Mouse (Mus musculus) neural tube, embryonic 14.5 days (tissue): Measurements from ENCODE around the gene Tmem218. TPM values are rescaled to one million over a fixed set of nuclear protein-coding genes. Genes with fewer than 3 reads are reported as not detected.

Source experiments
- ATAC-seq: fragments of 200-750 bp; cut with Nextera tagmentation; 2 replicates; pipeline ENCODE4 v1.8.0; 2017; ENCODE audit warnings: low read depth, mild to moderate bottlenecking, moderate TSS enrichment, moderate library complexity
- H3K27ac ChIP-seq: fragments of 300-500 bp; sonication (generic); 2 replicates; pipeline ENCODE4 v1.5.1; 2014; ENCODE audit warnings: low read depth, mild to moderate bottlenecking, control low read depth, low read length, moderate library complexity, mixed read lengths
- H3K27me3 ChIP-seq: fragments of 300-500 bp; sonication (generic); 2 replicates; pipeline ENCODE4 v1.6.1; 2014; ENCODE audit warnings: low read length; ENCODE audit not compliant: control insufficient read depth, insufficient read depth
- H3K36me3 ChIP-seq: fragments of 300-500 bp; sonication (generic); 2 replicates; pipeline ENCODE4 v1.6.1; 2014; ENCODE audit warnings: low read length, mixed read lengths; ENCODE audit not compliant: control insufficient read depth, insufficient read depth
- H3K4me1 ChIP-seq: fragments of 300-500 bp; sonication (generic); 2 replicates; pipeline ENCODE4 v1.6.1; 2014; ENCODE audit warnings: low read length; ENCODE audit not compliant: control insufficient read depth, insufficient read depth
- H3K4me2 ChIP-seq: fragments of 300-500 bp; sonication (generic); 2 replicates; pipeline ENCODE4 v1.6.1; 2014; ENCODE audit warnings: mild to moderate bottlenecking, low read depth, low read length, control low read depth
- H3K4me3 ChIP-seq: fragments of 300-500 bp; sonication (generic); 2 replicates; pipeline ENCODE4 v1.5.1; 2014; ENCODE audit warnings: low read depth, low read length, control low read depth, mixed read lengths
- H3K9ac ChIP-seq: fragments of 300-500 bp; sonication (generic); replicated peaks from 2 replicates; pipeline ENCODE4 v1.6.1; 2014; ENCODE audit warnings: low read depth, mild to moderate bottlenecking, control low read depth, low read length, mixed read lengths
- H3K9me3 ChIP-seq: fragments of 300-500 bp; sonication (generic); 2 replicates; pipeline ENCODE4 v1.6.1; 2016; ENCODE audit warnings: low read length; ENCODE audit not compliant: control insufficient read depth
- WGBS: fragments of 180-500 bp; shearing (Covaris S2); extraction: QIAGEN DNeasy Blood & Tissue Kit; methylation state at CpG from one replicate; pipeline ENCODE4 v1.1.7; 2014; 5-methylcytosine and 5-hydroxymethylcytosine counted together
- polyA plus RNA-seq: library from polyadenylated mRNA; unstranded; fragments of >200 nt; fragmentation: Nextera tagmentation; extraction: Ambion mirVana; gene quantifications from 2 replicates; pipeline ENCODE4 v1.2.1, GENCODE M21; 2014

Tmem218 gene
- 9.6 and 10.8 TPM in 2 replicates for polyA plus RNA-seq

- Histone ChIP-seq H3K36me3 (no peaks in the 10 kb centered on the region), H3K9me3 (no peaks in the 10 kb centered on the region), H3K27me3 (no peaks in the 10 kb centered on the region), H3K27ac (peak within 1 kb of the TSS; percentile 81), H3K4me2 (peak within 1 kb of the TSS; percentile 84), H3K9ac (peak within 1 kb of the TSS; percentile 47), H3K4me3 (peak within 1 kb of the TSS; percentile 48), H3K4me1 (peaks cover 4% of the 10 kb centered on the region)
- WGBS: under 1% methylated on average over 21 of the region's 21 CpGs
- peak; percentile 100 for ATAC-seq
These were observed at the start of gene Tmem218 for GRCm38 (mm10) chr9:37207929-37208411. Gene Tmem218 (plus strand): TSS chr9:37208223.

DNA sequence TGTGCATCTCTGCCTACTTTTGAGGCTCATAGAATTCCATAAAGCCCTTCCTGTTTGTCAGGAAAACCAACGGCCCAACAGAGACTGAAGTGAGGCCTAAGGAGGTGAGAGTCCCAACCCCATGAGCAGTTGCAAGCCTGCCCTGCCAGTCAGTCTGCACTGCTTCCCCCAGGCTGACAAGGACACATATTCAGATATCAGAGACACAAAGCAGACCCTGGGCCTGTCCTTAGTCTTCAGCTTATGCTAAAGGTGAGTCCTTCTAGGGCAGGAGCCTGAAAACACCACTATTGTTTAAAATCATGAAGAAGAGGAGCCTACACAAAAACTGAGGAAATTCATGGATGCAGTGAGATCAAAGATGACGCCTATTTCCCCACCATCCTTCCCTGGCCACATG is 47.3 kb upstream of the Tmem218 start:
- Histone ChIP-seq H3K27me3 (no peaks in the 10 kb centered on the region), H3K4me3 (no peak overlapping the region), H3K4me2 (no peak overlapping the region), H3K9ac (no peak overlapping the region), H3K9me3 (no peaks in the 10 kb centered on the region), H3K4me1 (no peaks in the 10 kb centered on the region), H3K27ac (no peak overlapping the region), H3K36me3 (no peaks in the 10 kb centered on the region)
- WGBS: 85% methylated on average over 2 of the region's 2 CpGs
- no peak for ATAC-seq

GRCm38 (mm10) chr9:37166899-37167298 is 41.1 kb upstream of the Tmem218 start:
- no peak overlapping the region for H3K9ac ChIP-seq
- WGBS: 79% methylated on average over 2 of the region's 2 CpGs
- no peak overlapping the region for H3K4me2 ChIP-seq
- no peaks in the 10 kb centered on the region for H3K36me3 ChIP-seq
- H3K4me3 ChIP-seq: no peak overlapping the region
- no peak for ATAC-seq
- H3K4me1 ChIP-seq: no peaks in the 10 kb centered on the region
- no peaks in the 10 kb centered on the region for H3K9me3 ChIP-seq
- H3K27ac ChIP-seq: no peak overlapping the region
- no peaks in the 10 kb centered on the region for H3K27me3 ChIP-seq

DNA sequence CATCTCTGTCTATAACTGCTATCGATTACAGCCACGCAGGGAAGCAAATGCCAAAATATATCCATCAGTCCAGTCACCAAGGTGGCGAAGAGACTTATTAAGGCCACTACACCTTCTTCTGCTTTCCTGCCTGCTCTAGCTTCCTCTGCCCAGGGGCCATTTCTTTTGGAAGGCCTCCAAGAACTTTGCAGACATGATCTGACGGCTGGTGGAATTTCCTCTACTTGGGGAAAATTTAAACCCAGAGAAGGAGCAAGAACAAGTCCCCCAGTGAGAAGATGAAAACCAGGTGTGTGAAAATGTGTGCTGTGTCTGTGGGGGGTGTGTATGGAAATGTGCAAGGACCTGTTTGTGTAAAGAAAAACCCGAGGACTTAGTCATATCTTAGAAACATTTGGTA is 34.6 kb upstream of the Tmem218 start:
- no peak overlapping the region for H3K9ac ChIP-seq
- no peak overlapping the region for H3K4me2 ChIP-seq
- H3K4me1 ChIP-seq: peaks cover 4% of the 10 kb centered on the region; the same call in 1 of the 2 replicates
- H3K4me3 ChIP-seq: no peak overlapping the region
- no peak overlapping the region for H3K27ac ChIP-seq
- no peak for ATAC-seq
- no peaks in the 10 kb centered on the region for H3K36me3 ChIP-seq
- WGBS: 66% methylated on average over 5 of the region's 5 CpGs
- H3K27me3 ChIP-seq: no peaks in the 10 kb centered on the region
- H3K9me3 ChIP-seq: no peaks in the 10 kb centered on the region

DNA sequence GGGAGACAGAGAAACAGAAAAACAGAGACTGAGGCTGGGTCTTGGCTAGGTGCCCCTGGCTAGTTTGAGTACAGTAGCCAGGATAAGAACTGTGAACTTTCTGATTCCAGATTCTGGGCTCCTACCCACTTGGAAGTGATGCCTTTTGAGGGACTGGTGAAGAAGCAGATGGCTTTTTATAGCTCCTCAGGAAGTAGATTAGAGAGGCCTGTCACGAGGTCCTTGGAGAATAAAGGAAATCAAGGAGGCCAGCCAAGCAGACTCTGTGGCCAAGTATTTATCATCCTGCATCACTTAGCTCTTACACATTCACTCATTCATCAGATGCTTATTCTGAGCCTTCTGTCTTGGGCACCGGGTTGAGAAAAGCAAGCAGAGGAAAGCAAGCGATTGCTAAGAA is 32.0 kb upstream of the Tmem218 start:
- WGBS: 50% methylated on average over 3 of the region's 3 CpGs
- no peak overlapping the region for H3K4me2 ChIP-seq
- no peaks in the 10 kb centered on the region for H3K36me3 ChIP-seq
- no peaks in the 10 kb centered on the region for H3K9me3 ChIP-seq
- H3K27ac ChIP-seq: no peak overlapping the region
- no peak overlapping the region for H3K9ac ChIP-seq
- no peaks in the 10 kb centered on the region for H3K27me3 ChIP-seq
- peaks cover 7% of the 10 kb centered on the region; the same call in 1 of the 2 replicates for H3K4me1 ChIP-seq
- ATAC-seq: no peak
- no peak overlapping the region for H3K4me3 ChIP-seq

- peaks cover 7% of the 10 kb centered on the region; the same call in 1 of the 2 replicates for H3K4me1 ChIP-seq
- H3K27ac ChIP-seq: 0 out of 2 replicates have a peak overlapping the region, but pooled peaks have one; percentile 11
- H3K27me3 ChIP-seq: no peaks in the 10 kb centered on the region
- H3K4me3 ChIP-seq: no peak overlapping the region
- no peak overlapping the region for H3K9ac ChIP-seq
- H3K4me2 ChIP-seq: no peak overlapping the region
- under 1% methylated on average over 5 of the region's 5 CpGs for WGBS
- H3K36me3 ChIP-seq: no peaks in the 10 kb centered on the region
- no peaks in the 10 kb centered on the region for H3K9me3 ChIP-seq
- ATAC-seq: peak; percentile 64; the same call in 1 of the 2 replicates
These were observed 30.9 kb upstream of the Tmem218 start for GRCm38 (mm10) chr9:37177107-37177506.

DNA sequence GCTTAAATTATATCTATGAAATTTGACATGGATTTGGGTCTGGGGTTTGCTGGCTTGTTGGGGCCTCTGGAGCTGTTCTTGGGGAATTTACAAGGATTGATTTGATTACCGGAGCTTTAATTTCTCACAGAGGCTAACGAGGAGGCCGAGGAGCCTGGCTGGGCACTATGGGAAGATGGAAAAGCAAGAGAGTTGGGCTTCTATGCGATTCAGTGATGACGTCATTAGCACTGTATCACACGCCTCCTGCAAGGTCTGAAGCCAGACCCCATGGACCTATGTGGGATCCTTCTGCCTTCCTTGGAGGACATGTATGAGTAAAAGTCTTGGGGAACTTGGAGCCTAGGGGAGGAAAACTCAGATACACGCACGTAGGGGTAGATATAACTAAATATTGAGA is 30.5 kb upstream of the Tmem218 start:
- Histone ChIP-seq H3K4me1 (peaks cover 7% of the 10 kb centered on the region; the same call in 1 of the 2 replicates), H3K4me2 (no peak overlapping the region), H3K4me3 (no peak overlapping the region), H3K9ac (no peak overlapping the region), H3K27me3 (no peaks in the 10 kb centered on the region), H3K36me3 (no peaks in the 10 kb centered on the region), H3K9me3 (no peaks in the 10 kb centered on the region), H3K27ac (0 out of 2 replicates have a peak overlapping the region, but pooled peaks have one; percentile 11)
- WGBS: 43% methylated on average over 8 of the region's 8 CpGs
- ATAC-seq: 0 out of 2 replicates have a peak, but pooled peaks have one; percentile 31

DNA sequence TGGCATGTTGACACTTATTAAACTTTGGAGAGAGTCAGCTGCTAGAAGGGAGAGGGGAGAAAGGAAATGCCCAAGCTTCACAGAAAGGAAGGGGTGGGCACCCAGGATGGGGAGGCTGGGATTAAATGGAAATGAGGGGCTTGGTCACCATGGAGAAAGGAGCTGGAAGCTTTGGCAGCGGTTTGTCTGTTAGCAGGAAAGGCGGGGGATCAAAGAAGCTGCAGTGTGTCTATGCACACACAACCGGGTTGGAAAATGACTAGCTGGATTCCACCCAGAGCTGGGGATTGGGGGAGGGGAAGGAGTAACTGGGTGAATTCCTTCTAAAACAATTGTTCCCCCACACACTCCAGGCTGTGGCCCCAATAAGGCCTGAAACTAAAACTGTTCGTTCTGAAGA is 29.1 kb upstream of the Tmem218 start:
- WGBS: 18% methylated on average over 4 of the region's 4 CpGs
- peak; percentile 53; the same call in 1 of the 2 replicates for ATAC-seq
- no peak overlapping the region for H3K4me2 ChIP-seq
- H3K9ac ChIP-seq: no peak overlapping the region
- H3K36me3 ChIP-seq: no peaks in the 10 kb centered on the region
- no peak overlapping the region for H3K4me3 ChIP-seq
- no peak overlapping the region; the same call in 1 of the 2 replicates for H3K27ac ChIP-seq
- no peaks in the 10 kb centered on the region for H3K27me3 ChIP-seq
- H3K9me3 ChIP-seq: no peaks in the 10 kb centered on the region
- peaks cover 7% of the 10 kb centered on the region; the same call in 1 of the 2 replicates for H3K4me1 ChIP-seq

- H3K27me3 ChIP-seq: no peaks in the 10 kb centered on the region
- no peak overlapping the region for H3K4me3 ChIP-seq
- no peaks in the 10 kb centered on the region for H3K9me3 ChIP-seq
- peaks cover 7% of the 10 kb centered on the region; the same call in 1 of the 2 replicates for H3K4me1 ChIP-seq
- no peak overlapping the region for H3K4me2 ChIP-seq
- ATAC-seq: no peak
- H3K9ac ChIP-seq: no peak overlapping the region
- no peak overlapping the region for H3K27ac ChIP-seq
- H3K36me3 ChIP-seq: no peaks in the 10 kb centered on the region
- 94% methylated on average over 4 of the region's 4 CpGs for WGBS
These were observed 28.4 kb upstream of the Tmem218 start for GRCm38 (mm10) chr9:37179596-37179995.
